Mouse (Mus musculus): ENCODE measurements around the gene Cdhr3. TPM values are rescaled to one million over a fixed set of nuclear protein-coding genes. Genes with fewer than 3 reads are reported as not detected.

The Cdhr3 gene
- not detected in 2 replicates for polyA plus RNA-seq (2012; rRNA removed)

DNA sequence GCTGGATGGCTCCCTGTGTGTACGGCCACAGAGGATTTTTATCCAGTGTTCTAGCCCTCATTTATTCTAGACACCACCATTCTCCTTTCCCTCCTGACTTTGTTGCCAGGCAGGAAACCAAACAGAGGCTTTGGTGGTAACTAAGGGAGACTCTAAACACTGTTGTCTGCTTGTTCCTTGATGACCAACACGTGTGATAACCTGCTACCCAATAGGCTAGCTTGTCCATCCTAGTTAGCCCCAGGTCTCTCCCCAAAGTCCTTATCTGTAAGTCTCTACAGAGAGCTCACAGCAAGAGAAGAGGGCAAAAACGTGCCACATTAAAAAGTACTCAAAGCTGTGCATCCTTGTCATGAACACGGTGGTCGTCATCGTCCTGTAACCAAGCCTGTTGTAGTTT, at the start of gene Cdhr3:
Gene Cdhr3 (minus strand): TSS at position 101 of the 400 bp plus-strand sequence.
- DNase-seq = no peak
- no peak within 1 kb of the TSS for H3K4me3 ChIP-seq (ENCODE audit: insufficient read depth, low read depth, low read length)
- no peaks in the 10 kb centered on the region for H3K36me3 ChIP-seq (ENCODE audit: control insufficient read depth, insufficient read depth, low read length)
- no peaks in the 10 kb centered on the region for H3K4me1 ChIP-seq (ENCODE audit: control insufficient read depth, insufficient read depth, low read length)
- no peaks in the 10 kb centered on the region for H3K27me3 ChIP-seq (replicated peaks; ENCODE audit: control insufficient read depth, insufficient read depth, low read length)
- H3K27ac ChIP-seq (ENCODE audit: insufficient read depth, low read depth, low read length) = no peak within 1 kb of the TSS
- TF ChIP-seq POLR2A (IDR thresholded peaks at IDR 0.05; ENCODE audit: low read depth, low read length) = no peak
- TF ChIP-seq CTCF (conservative IDR thresholded peaks at IDR 0.05; ENCODE audit: insufficient read depth, insufficient read length, low read depth, low read length) = no peak
- 63% methylated on average over 6 of the region's 6 CpGs for WGBS

DNA sequence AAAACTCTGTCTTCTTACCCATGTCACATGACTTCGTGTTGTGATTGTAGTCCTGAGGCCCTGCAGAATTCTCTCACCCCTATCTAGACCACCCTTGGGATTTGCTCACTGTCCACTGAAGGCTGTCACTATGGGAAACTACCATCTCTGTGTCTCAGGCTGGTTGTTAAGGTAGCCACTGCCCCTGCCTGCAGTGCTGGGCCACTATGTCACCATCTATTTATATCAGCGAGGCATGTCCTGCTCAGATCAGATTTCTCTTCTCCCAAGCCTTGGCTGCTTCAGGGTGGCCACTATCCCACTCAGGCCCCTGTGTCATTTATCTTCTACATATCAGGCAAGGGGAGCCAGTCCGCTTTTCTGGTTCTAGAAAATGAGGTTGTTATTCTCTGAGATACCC, 46.4 kb upstream of the Cdhr3 start:
- no peaks in the 10 kb centered on the region for H3K27me3 ChIP-seq (replicated peaks; ENCODE audit: control insufficient read depth, insufficient read depth, low read length)
- TF ChIP-seq POLR2A (IDR thresholded peaks at IDR 0.05; ENCODE audit: low read depth, low read length) (no peak), CTCF (conservative IDR thresholded peaks at IDR 0.05; ENCODE audit: insufficient read depth, insufficient read length, low read depth, low read length) (no peak)
- H3K4me1 ChIP-seq (ENCODE audit: control insufficient read depth, insufficient read depth, low read length) = no peaks in the 10 kb centered on the region
- no peak overlapping the region for H3K4me3 ChIP-seq (ENCODE audit: insufficient read depth, low read depth, low read length)
- no peak for DNase-seq
- WGBS = 79% methylated on average over 3 of the region's 3 CpGs
- no peak overlapping the region for H3K27ac ChIP-seq (ENCODE audit: insufficient read depth, low read depth, low read length)
- H3K36me3 ChIP-seq (ENCODE audit: control insufficient read depth, insufficient read depth, low read length) = no peaks in the 10 kb centered on the region

DNA sequence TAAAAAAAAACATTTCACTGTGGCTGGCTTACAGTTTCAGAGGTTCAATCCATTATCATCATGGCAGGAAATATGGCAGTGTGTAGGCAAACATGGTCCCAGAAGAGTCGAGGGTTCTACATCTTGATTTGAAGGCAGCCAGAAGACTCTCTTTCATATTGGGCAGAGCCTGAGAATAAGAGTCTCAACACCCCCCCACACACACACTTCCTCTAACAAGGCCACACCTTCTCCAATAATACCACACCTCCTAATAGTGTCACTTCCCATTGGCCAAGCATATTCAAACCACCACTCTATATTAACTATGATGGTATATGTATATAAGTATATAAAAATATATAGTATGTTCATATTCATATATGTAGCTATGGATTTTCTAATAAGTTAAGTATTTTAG, 45.2 kb upstream of the Cdhr3 start:
- H3K36me3 ChIP-seq (ENCODE audit: control insufficient read depth, insufficient read depth, low read length) = no peaks in the 10 kb centered on the region
- TF ChIP-seq POLR2A (IDR thresholded peaks at IDR 0.05; ENCODE audit: low read depth, low read length) (no peak), CTCF (conservative IDR thresholded peaks at IDR 0.05; ENCODE audit: insufficient read depth, insufficient read length, low read depth, low read length) (no peak)
- H3K4me1 ChIP-seq (ENCODE audit: control insufficient read depth, insufficient read depth, low read length) = no peaks in the 10 kb centered on the region
- H3K4me3 ChIP-seq (ENCODE audit: insufficient read depth, low read depth, low read length) = no peak overlapping the region
- H3K27me3 ChIP-seq (replicated peaks; ENCODE audit: control insufficient read depth, insufficient read depth, low read length) = no peaks in the 10 kb centered on the region
- H3K27ac ChIP-seq (ENCODE audit: insufficient read depth, low read depth, low read length) = no peak overlapping the region
- no peak for DNase-seq
- WGBS = 80% methylated on average over 1 of the region's 1 CpGs

- DNase-seq = no peak
- H3K4me3 ChIP-seq (ENCODE audit: insufficient read depth, low read depth, low read length) = no peak overlapping the region
- 40% methylated on average over 7 of the region's 7 CpGs for WGBS
- TF ChIP-seq CTCF (conservative IDR thresholded peaks at IDR 0.05; ENCODE audit: insufficient read depth, insufficient read length, low read depth, low read length) = no peak
- no peak for TF ChIP-seq POLR2A (IDR thresholded peaks at IDR 0.05; ENCODE audit: low read depth, low read length)
- H3K27ac ChIP-seq (ENCODE audit: insufficient read depth, low read depth, low read length) = no peak overlapping the region
- H3K36me3 ChIP-seq (ENCODE audit: control insufficient read depth, insufficient read depth, low read length) = no peaks in the 10 kb centered on the region
- H3K4me1 ChIP-seq (ENCODE audit: control insufficient read depth, insufficient read depth, low read length) = no peaks in the 10 kb centered on the region
- H3K27me3 ChIP-seq (replicated peaks; ENCODE audit: control insufficient read depth, insufficient read depth, low read length) = no peaks in the 10 kb centered on the region
Observed at GRCm38 (mm10) chr12:33131796-33132195, 39.1 kb upstream of the Cdhr3 start.

GRCm38 (mm10) chr12:33130401-33130800, 37.7 kb upstream of the Cdhr3 start:
- H3K4me3 ChIP-seq (ENCODE audit: insufficient read depth, low read depth, low read length) = no peak overlapping the region
- WGBS = 74% methylated on average over 8 of the region's 8 CpGs
- DNase-seq = no peak
- no peaks in the 10 kb centered on the region for H3K27me3 ChIP-seq (replicated peaks; ENCODE audit: control insufficient read depth, insufficient read depth, low read length)
- no peak for TF ChIP-seq POLR2A (IDR thresholded peaks at IDR 0.05; ENCODE audit: low read depth, low read length)
- no peaks in the 10 kb centered on the region for H3K4me1 ChIP-seq (ENCODE audit: control insufficient read depth, insufficient read depth, low read length)
- H3K27ac ChIP-seq (ENCODE audit: insufficient read depth, low read depth, low read length) = no peak overlapping the region
- no peaks in the 10 kb centered on the region for H3K36me3 ChIP-seq (ENCODE audit: control insufficient read depth, insufficient read depth, low read length)

GRCm38 (mm10) chr12:33129410-33129809, 36.7 kb upstream of the Cdhr3 start:
- TF ChIP-seq POLR2A (IDR thresholded peaks at IDR 0.05; ENCODE audit: low read depth, low read length) (no peak), CTCF (conservative IDR thresholded peaks at IDR 0.05; ENCODE audit: insufficient read depth, insufficient read length, low read depth, low read length) (no peak)
- Histone ChIP-seq H3K4me1 (ENCODE audit: control insufficient read depth, insufficient read depth, low read length) (no peaks in the 10 kb centered on the region), H3K36me3 (ENCODE audit: control insufficient read depth, insufficient read depth, low read length) (no peaks in the 10 kb centered on the region), H3K27ac (ENCODE audit: insufficient read depth, low read depth, low read length) (no peak overlapping the region), H3K27me3 (replicated peaks; ENCODE audit: control insufficient read depth, insufficient read depth, low read length) (no peaks in the 10 kb centered on the region), H3K4me3 (ENCODE audit: insufficient read depth, low read depth, low read length) (no peak overlapping the region)
- peak; percentile 63 for DNase-seq
- WGBS = 27% methylated on average over 4 of the region's 4 CpGs

DNA sequence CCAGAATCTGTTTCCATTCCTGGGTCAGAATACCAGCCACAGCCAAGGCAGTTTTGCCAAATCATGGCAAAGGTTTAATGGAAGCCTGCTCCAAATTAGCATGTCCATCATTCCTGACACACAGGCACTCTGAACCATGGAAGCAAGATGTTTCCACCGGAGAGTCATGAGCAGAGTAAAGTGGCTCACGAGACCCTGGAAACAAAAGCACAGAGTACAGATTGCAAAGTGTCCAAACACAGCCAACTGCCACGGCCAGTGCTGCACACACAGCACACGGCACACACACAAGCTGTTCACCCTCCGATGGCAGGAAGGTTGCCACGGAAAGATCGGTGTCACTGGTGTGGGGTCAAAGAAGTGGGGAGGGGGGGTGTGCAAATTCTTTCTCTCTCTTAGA, 36.0 kb upstream of the Cdhr3 start:
- TF ChIP-seq CTCF (conservative IDR thresholded peaks at IDR 0.05; ENCODE audit: insufficient read depth, insufficient read length, low read depth, low read length) (no peak), POLR2A (IDR thresholded peaks at IDR 0.05; ENCODE audit: low read depth, low read length) (no peak)

DNA sequence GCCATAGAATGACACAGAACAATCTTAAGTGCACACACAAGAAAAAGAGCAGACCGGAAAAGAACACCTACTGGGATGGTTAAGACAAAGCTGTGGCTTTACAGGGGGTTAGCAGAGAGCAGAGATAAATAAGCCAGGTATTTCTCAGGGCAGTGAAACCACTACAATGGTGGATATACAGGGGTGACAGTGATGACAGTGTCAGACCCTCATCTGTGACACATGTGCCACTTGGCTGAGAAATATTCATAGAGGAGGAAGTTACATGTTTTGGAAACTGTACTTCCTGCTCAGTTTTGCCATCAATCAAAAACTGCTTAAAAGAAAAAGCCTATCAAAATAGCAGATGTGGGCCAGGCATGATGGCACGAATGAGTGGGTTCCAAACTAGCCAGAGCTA, 35.4 kb upstream of the Cdhr3 start:
- DNase-seq = no peak
- no peaks in the 10 kb centered on the region for H3K36me3 ChIP-seq (ENCODE audit: control insufficient read depth, insufficient read depth, low read length)
- no peak for TF ChIP-seq CTCF (conservative IDR thresholded peaks at IDR 0.05; ENCODE audit: insufficient read depth, insufficient read length, low read depth, low read length)
- TF ChIP-seq POLR2A (IDR thresholded peaks at IDR 0.05; ENCODE audit: low read depth, low read length) = no peak
- no peak overlapping the region for H3K27ac ChIP-seq (ENCODE audit: insufficient read depth, low read depth, low read length)
- 85% methylated on average over 2 of the region's 2 CpGs for WGBS
- no peaks in the 10 kb centered on the region for H3K4me1 ChIP-seq (ENCODE audit: control insufficient read depth, insufficient read depth, low read length)
- no peaks in the 10 kb centered on the region for H3K27me3 ChIP-seq (replicated peaks; ENCODE audit: control insufficient read depth, insufficient read depth, low read length)
- no peak overlapping the region for H3K4me3 ChIP-seq (ENCODE audit: insufficient read depth, low read depth, low read length)

More for the DNA sequence above, 36.0 kb upstream of the Cdhr3 start:
- H3K4me3 ChIP-seq (ENCODE audit: insufficient read depth, low read depth, low read length) = no peak overlapping the region
- DNase-seq = no peak
- H3K36me3 ChIP-seq (ENCODE audit: control insufficient read depth, insufficient read depth, low read length) = no peaks in the 10 kb centered on the region
- no peak overlapping the region for H3K27ac ChIP-seq (ENCODE audit: insufficient read depth, low read depth, low read length)
- no peaks in the 10 kb centered on the region for H3K27me3 ChIP-seq (replicated peaks; ENCODE audit: control insufficient read depth, insufficient read depth, low read length)
- H3K4me1 ChIP-seq (ENCODE audit: control insufficient read depth, insufficient read depth, low read length) = no peaks in the 10 kb centered on the region
- 84% methylated on average over 7 of the region's 7 CpGs for WGBS

Measured in kidney, adult 2 months (tissue).